ENCODE assay signal across 14 mouse cellular contexts in the genomic region with DNA sequence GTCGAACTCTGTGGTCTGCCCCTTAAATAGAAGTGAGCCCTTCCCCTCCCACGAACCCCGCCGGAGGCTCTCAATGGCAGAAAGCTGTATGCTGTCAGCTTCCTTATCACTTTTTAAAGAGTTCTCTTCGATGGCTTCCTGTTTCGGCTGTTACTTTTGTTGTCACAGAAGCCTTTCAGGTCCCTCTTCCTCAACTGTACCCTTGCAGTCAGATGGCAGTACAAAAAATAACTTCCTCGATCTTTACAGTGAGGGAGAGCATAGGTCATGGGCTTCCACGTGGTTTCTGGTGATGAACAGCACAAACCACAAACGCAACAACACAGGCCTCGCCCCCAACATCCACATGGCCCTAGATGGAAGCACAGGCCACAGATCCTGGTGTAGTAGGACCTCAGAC. TPM values are rescaled to one million over a fixed set of nuclear protein-coding genes. Genes with fewer than 3 reads are reported as not detected.
DNase-seq lines count a peak whose midpoint lies in the region; ATAC-seq lines count a peak whose summit lies in the region.
"Had no signal": no experiment of that assay in that cellular context is flagged by ENCODE, and none has a peak within 500 bp of the region (broad histone marks: within the 10 kb centered on the region; RNA-seq: fewer than 3 reads in every experiment).

No protein-coding gene starts in this region.

- no peak; the same call in 1 of the 2 replicates for ATAC-seq in liver, embryonic 11.5 days (replicated peaks; ENCODE audit: low FRiP score)
- peak; percentile 68 for ATAC-seq in neutrophil, adult 5-6 weeks (ENCODE audit: extremely low read depth, insufficient number of reproducible peaks, low FRiP score, poor library complexity, severe bottlenecking)
- no peak for ATAC-seq in intestine, embryonic 15.5 days
- ATAC-seq: intestine, embryonic 16.5 days had no signal

- peak overlapping the region; percentile 45 for H3K27ac ChIP-seq in liver, embryonic 11.5 days (ENCODE audit: low read depth, low read length)
- no peak overlapping the region for H3K27ac ChIP-seq in intestine, embryonic 15.5 days
- H3K27ac ChIP-seq: embryonic facial prominence, embryonic 13.5 days; forebrain, embryonic 12.5 days had no signal

- DNase-seq in spleen, adult 18-20 months = peak; percentile 55 to 59
- DNase-seq in spleen, adult 12 weeks (ENCODE audit: low spot score) = no peak
- DNase-seq in liver, embryonic 11.5 days (ENCODE audit: low spot score) = no peak
- DNase-seq in thymus, postnatal 4 days = peak; percentile 61
- no peak for DNase-seq in adrenal gland, postnatal 14 days
- DNase-seq in gastrocnemius, postnatal 10 days = no peak
- DNase-seq: cerebellum, adult 8-10 months; heart, postnatal 14 days; lung, postnatal 10 days had no signal

- H3K4me3 ChIP-seq in liver, embryonic 11.5 days (ENCODE audit: low read depth, low read length) = no peak overlapping the region
- no peak overlapping the region for H3K4me3 ChIP-seq in intestine, embryonic 15.5 days (replicated peaks)
- H3K4me3 ChIP-seq: embryonic facial prominence, embryonic 13.5 days; forebrain, embryonic 12.5 days had no signal

- 31% methylated on average over 10 of the region's 10 CpGs for WGBS in liver, embryonic 11.5 days
- 75% methylated on average over 10 of the region's 10 CpGs for WGBS in intestine, embryonic 15.5 days

- H3K9ac ChIP-seq in liver, embryonic 11.5 days (ENCODE audit: low read depth, low read length) = no peak overlapping the region
- H3K9ac ChIP-seq in intestine, embryonic 15.5 days = no peak overlapping the region
- H3K9ac ChIP-seq: embryonic facial prominence, embryonic 13.5 days; forebrain, embryonic 12.5 days had no signal

- peaks cover 2% of the 10 kb centered on the region; the same call in 1 of the 2 replicates for H3K27me3 ChIP-seq in liver, embryonic 11.5 days (replicated peaks; ENCODE audit: control insufficient read depth, insufficient read depth, low read length)
- H3K27me3 ChIP-seq in intestine, embryonic 15.5 days (replicated peaks) = no peaks in the 10 kb centered on the region
- H3K27me3 ChIP-seq: forebrain, embryonic 12.5 days had no signal

- no peaks in the 10 kb centered on the region for H3K9me3 ChIP-seq in liver, embryonic 11.5 days (ENCODE audit: control insufficient read depth, low read length)
- H3K9me3 ChIP-seq in intestine, embryonic 15.5 days = no peaks in the 10 kb centered on the region
- H3K9me3 ChIP-seq: embryonic facial prominence, embryonic 13.5 days; forebrain, embryonic 12.5 days had no signal

- H3K4me1 ChIP-seq in liver, embryonic 11.5 days (replicated peaks; ENCODE audit: control insufficient read depth, insufficient read depth, low read length) = peaks cover 24% of the 10 kb centered on the region
- H3K4me1 ChIP-seq in intestine, embryonic 15.5 days (replicated peaks) = 0 out of 2 replicates have a peak, but pooled peaks cover 1% of the 10 kb centered on the region
- H3K4me1 ChIP-seq: embryonic facial prominence, embryonic 13.5 days had no signal

- H3K36me3 ChIP-seq in liver, embryonic 11.5 days (ENCODE audit: control insufficient read depth, insufficient read depth, low read length) = no peaks in the 10 kb centered on the region
- no peaks in the 10 kb centered on the region for H3K36me3 ChIP-seq in intestine, embryonic 15.5 days
- H3K36me3 ChIP-seq: embryonic facial prominence, embryonic 13.5 days; forebrain, embryonic 12.5 days had no signal

- H3K4me2 ChIP-seq in liver, embryonic 11.5 days = peak overlapping the region; percentile 7; the same call in 1 of the 2 replicates
- no peak overlapping the region for H3K4me2 ChIP-seq in intestine, embryonic 15.5 days (replicated peaks)
- H3K4me2 ChIP-seq: embryonic facial prominence, embryonic 13.5 days; forebrain, embryonic 12.5 days had no signal

RNA-seq across cellular contexts. Expression of gene Stmn1, which starts 7.8 kb away (rescaled TPM):
- polyA plus RNA-seq in liver, embryonic 11.5 days (2014; fragmentation: Nextera tagmentation; extraction: Ambion mirVana) = 896 and 908 TPM in 2 replicates
- total RNA-seq in neutrophil, adult 5-6 weeks (2017) = 9.9 and 16.6 TPM in 2 replicates
- polyA plus RNA-seq in intestine, embryonic 15.5 days (2015; fragmentation: Nextera tagmentation; extraction: Ambion mirVana) = 1,243 and 1,415 TPM in 2 replicates
- total RNA-seq in adrenal gland, postnatal 14 days (2021) = 118 and 119 TPM in 2 replicates
- total RNA-seq in gastrocnemius, postnatal 10 days (2021) = 10 to 100 TPM; 71.2 to 74.5 TPM

RNA-seq across cellular contexts. Expression of gene Paqr7, which starts 36.2 kb away (rescaled TPM):
- 2.5 and 3.0 TPM in 2 replicates for polyA plus RNA-seq in liver, embryonic 11.5 days (2014; fragmentation: Nextera tagmentation; extraction: Ambion mirVana)
- 3.5 and 3.7 TPM in 2 replicates for total RNA-seq in neutrophil, adult 5-6 weeks (2017)
- polyA plus RNA-seq in intestine, embryonic 15.5 days (2015; fragmentation: Nextera tagmentation; extraction: Ambion mirVana) = 11.5 TPM in 2 replicates
- 25.9 and 32.2 TPM in 2 replicates for total RNA-seq in adrenal gland, postnatal 14 days (2021)
- total RNA-seq in gastrocnemius, postnatal 10 days (2021) = 1 to 10 TPM; 6.5 to 6.8 TPM

RNA-seq across cellular contexts. Expression of gene Aunip, which starts 50.5 kb away (rescaled TPM):
- 15.9 and 18.5 TPM in 2 replicates for polyA plus RNA-seq in liver, embryonic 11.5 days (2014; fragmentation: Nextera tagmentation; extraction: Ambion mirVana)
- total RNA-seq in neutrophil, adult 5-6 weeks (2017) = not detected in 2 replicates
- 16.0 and 18.0 TPM in 2 replicates for polyA plus RNA-seq in intestine, embryonic 15.5 days (2015; fragmentation: Nextera tagmentation; extraction: Ambion mirVana)
- 1.8 and 3.0 TPM in 2 replicates for total RNA-seq in adrenal gland, postnatal 14 days (2021)
- total RNA-seq in gastrocnemius, postnatal 10 days (2021) = 1 to 10 TPM in 1 of 2 experiments, under 1 TPM in 1; 0.99 to 1.2 TPM

Comparison
In these comparisons a context has a peak if more than half of its experiments do, and no peak if none do; other contexts are left out.
1. DNase-seq: peak in spleen, adult 18-20 months (2 of 2) and thymus, postnatal 4 days (single experiment); none in spleen, adult 12 weeks (single experiment), liver, embryonic 11.5 days (single experiment), adrenal gland, postnatal 14 days (single experiment) and gastrocnemius, postnatal 10 days (single experiment).